Mouse (Mus musculus): Measurements from ENCODE around the gene Tmtc1. TPM values are rescaled to one million over a fixed set of nuclear protein-coding genes. Genes with fewer than 3 reads are reported as not detected.
A peak's percentile ranks its signal among the peaks of the same experiment; 100 is the strongest.

Gene Tmtc1
- total RNA-seq, 2 experiments from 2014 or later: 8.5 to 15.2 TPM

DNA sequence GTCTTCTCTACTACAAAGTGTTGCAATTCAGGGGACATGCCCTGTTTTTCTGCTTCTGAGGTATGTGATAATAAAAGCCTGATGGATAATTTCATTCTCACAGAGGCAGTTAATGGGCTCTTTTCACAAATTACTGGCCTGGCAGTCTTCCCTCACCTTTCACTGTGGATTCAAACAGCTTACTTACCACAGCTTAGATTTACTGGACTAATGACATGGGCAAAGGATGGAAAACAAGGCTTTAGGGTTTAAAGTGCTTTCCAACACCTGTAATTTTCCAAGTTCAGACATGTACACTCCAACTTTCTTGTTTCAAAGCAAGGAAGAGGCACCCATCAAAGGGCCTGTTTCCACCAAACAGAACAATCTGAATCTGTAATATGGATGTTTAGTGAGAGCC lies 129.1 kb downstream of the Tmtc1 start:
- no peak for DNase-seq

GRCm38 (mm10) chr6:148310981-148311380 lies 133.2 kb downstream of the Tmtc1 start:
- DNase-seq: no peak

DNA sequence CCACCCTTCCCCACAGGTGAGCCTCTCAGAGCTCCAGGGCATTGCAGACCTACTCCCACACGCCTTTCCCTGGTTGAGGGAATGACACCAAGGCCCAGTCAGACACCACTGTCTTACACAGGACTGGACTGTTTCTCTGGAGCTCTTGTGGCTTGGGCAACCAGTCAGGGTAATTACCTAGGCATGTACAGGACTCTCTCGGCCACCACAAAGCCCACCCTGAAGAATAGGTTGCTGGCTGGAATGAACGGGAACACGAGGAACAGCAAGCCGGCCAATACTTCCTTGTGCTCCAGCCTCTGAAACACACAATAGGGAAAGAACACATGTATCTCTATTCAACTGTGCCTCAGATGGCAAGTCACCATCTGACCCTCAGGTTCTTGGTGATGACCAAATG lies 138.4 kb downstream of the Tmtc1 start:
- no peak for DNase-seq

DNA sequence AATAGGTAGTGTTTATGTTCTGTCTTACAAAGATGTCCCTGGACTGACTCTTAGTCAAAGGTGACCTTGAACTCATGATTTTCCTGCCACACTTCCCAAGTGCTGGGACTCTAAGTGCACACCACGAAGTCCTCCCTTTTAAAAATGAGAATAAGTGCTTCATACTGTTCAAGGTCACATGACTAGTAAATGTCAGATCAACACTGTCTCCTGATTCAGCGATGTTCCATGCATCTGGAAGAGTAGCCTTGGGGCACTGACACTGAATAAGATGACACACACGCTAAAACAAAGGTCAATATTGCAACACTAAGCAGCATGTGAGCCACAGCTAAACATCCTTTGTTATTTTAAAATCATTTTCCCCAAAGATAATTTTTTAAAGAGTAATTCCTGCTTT lies 139.0 kb downstream of the Tmtc1 start:
- DNase-seq: peak; percentile 32

GRCm38 (mm10) chr6:148302261-148302660 lies 141.9 kb downstream of the Tmtc1 start:
- no peak for DNase-seq

DNA sequence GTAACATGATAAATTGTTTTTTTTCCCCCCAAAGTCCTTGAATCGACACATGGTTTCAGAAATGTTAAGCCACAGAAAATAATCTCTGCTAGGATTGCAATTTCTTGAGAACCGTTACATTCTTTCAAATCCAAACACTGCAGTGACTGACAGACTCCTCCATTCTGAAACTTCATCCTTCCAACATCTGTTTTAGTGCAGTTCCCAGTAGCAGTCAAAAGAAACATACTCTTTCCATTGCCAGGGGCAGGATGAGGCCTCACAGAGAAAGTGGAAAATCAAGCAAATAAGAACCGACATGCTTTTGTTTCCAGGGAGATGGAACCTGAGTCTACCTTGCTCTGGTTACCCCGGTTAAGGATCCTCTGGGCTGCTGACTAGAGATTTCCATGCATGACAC lies 147.1 kb downstream of the Tmtc1 start:
- DNase-seq: no peak

- DNase-seq: no peak
These were observed 147.8 kb downstream of the Tmtc1 start for GRCm38 (mm10) chr6:148296418-148296817.

DNA sequence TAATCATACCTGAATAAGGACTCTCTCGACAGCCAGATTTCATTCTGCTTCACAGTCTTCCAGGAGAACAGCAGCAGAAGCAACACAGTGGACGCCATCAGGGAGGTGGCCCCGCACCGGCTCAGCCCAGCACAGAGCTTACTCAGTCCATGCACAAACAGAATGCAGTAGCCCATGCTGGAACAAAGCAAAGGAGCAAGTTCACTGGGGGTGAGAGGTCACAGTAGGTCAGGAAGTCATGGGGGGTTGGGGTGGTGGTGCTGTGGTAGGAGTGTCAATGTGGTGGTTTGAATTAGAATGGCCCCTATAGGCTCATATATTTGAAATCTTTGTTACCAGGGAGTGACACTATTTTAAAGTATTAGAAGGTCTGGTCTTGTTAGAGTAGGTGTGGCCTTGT lies 149.7 kb downstream of the Tmtc1 start:
- DNase-seq: no peak

DNA sequence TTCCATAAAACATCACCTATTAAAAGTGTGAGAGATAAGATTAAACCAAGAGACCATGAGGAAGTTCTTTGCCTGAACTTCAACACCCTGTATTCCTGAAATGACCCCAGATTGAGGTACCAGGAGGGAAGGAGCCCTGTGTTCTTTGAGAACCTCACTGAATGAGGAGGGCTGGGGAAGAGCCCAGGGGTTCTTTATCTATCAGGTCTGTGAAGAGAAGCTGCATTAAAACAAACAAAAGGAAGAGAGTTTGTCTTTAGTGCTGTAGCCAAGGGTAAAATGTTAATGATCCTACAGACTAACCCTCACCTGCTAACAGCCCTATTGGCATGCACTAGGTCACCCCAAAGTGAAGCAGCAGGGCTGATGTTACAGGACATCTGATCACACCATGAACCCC lies 153.3 kb downstream of the Tmtc1 start:
- no peak for DNase-seq

DNA sequence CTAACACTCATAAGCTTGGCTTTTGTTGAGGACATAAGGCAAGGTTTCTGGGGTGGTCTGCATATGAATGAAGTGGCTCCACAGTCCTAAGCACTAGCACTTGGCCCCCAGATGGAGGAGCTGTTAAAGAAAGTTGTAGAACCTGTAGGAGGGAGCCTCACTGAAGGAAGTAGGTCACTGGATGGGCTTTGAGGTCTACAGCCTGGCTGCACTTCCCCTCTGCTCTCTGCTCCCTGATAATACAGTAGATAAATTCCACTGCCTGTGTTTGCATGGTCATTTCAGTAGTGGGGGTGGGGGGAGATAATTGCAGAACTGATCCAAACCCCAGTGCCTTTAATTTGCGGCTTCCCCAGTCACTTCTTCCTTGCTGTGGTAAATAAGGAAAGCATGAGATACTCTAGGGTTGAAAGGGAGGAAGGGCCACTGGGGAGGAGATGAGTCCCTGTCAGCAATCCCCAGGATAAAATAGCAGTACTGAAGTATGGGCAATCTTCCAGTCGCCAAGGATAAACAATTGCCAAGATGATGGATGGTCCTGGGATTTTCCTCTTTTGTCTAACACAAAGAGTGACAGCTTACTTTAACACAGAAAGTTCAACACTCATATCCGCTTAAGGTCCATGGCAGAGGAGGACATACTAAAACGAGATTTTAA lies 160.8 kb downstream of the Tmtc1 start:
- DNase-seq: peak; percentile 26

DNA sequence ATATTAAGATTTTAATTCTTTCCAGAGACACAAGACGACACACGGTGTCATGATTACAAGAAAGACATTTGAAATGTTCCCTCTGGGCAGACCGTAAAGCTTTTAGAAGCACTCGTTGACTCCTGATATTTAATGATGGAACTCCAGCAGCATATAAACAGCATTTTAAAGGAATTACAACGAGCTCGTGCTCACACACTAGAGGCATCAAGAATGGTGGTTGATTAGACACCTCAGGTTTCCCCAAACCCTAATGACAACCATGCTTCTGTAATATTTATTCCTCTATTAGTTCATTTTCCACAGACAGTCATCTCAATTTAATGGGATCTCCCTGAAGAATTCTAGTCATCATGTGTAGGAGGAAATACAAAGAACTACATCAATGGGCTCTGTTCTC lies 164.9 kb downstream of the Tmtc1 start:
- no peak for DNase-seq

DNA sequence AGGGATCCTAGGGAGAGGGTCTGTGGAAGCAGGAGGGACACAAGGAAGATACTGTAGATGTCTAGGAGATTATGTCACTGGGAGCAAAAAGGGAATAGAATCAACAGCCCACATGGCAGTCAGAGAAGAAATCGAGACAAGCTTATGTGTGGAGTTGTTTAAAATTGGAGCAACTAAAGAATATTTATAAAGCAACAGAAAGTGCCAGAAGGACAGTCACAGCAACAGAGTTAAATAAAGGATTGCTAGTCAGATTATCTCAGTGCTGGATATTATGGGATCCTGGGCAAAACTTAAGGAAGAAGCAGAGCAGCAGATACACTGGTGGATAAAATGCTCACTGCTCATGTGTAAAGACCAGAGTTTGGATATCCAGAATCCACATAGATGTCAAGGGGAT lies 167.8 kb downstream of the Tmtc1 start:
- DNase-seq: no peak

DNA sequence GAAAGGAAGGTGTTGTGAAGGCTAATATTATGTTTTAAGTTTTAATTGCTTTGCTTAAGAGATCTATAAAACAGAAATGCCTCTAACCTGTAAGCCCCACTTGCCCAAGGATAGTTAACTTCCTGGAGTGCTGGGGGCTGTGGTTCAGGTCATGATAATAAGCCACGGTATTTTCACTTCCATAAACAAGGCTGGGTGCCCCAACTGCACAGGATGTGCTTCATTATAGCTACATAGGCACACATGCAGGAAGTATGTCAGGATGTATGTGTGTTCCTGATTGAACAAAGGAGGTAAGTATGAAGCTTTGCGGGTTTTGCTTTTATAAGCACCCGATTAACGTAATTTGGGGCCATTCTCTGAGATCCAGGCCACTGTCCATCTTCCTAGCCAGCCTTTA lies 169.1 kb downstream of the Tmtc1 start:
- DNase-seq: no peak

GRCm38 (mm10) chr6:148260729-148261101 lies 183.5 kb downstream of the Tmtc1 start:
- DNase-seq: no peak

- no peak for DNase-seq
These were observed 184.0 kb downstream of the Tmtc1 start for GRCm38 (mm10) chr6:148259979-148260728.

- no peak for DNase-seq
These were observed 185.1 kb downstream of the Tmtc1 start for GRCm38 (mm10) chr6:148259074-148259473.

- DNase-seq: no peak
These were observed 186.4 kb downstream of the Tmtc1 start for GRCm38 (mm10) chr6:148257805-148258204.

GRCm38 (mm10) chr6:148256109-148256508 lies 188.1 kb downstream of the Tmtc1 start:
- no peak for DNase-seq

DNA sequence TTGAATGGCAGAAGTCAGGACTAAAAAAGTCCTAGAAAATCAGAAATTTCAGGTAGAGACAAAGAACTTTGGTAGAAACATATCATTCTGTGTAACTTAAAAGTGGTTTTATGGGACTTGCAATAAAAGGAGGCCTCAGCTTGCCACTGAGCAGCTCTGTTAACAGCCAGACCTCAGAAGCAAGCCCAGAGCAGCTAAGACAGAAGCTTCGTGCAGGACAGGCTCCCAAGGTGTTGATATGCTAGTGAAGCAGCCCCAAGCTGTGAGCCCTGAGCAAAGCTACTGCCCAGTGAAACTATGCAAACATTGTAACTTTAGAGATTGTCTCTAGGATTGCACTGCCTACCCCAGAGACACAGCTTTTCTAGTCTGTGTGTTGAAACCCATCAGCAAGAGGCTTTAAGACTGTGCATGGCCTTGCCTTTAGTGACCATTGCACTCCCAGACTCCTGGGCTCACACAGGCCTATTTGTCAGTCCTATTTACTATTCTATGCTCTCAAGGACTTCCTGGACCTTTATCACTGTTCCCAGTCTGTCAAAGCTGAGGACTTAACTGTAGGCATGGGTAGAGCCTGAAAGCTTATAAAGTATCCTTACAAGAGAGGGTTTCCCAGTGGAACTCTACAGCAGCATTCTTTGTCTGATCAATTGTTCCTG lies 188.7 kb downstream of the Tmtc1 start:
- no peak for DNase-seq

- no peak for DNase-seq
These were observed 195.0 kb downstream of the Tmtc1 start for GRCm38 (mm10) chr6:148249221-148249620.

DNA sequence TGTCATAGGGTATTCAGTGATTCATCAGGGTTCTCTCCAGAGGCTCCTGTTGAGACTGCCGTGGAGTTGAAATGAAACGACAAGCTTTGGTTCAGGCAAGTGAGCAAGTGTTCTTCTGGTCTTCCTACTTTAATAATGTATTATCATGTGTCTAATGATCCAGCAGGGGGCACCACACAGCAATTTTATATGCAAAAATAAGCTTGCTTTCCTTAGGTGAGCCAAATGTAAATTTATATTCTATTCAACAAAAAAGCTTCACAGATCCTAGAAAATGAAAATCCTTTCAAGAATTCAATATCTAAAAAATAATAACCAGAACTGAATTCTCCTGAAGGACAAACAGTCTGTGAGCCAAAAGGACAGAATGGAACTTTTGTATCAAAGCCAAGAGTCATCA lies 195.6 kb downstream of the Tmtc1 start:
- DNase-seq: peak; percentile 70

GRCm38 (mm10) chr6:148246544-148246943 lies 197.6 kb downstream of the Tmtc1 start:
- DNase-seq: no peak

GRCm38 (mm10) chr6:148244836-148245235 lies 199.4 kb downstream of the Tmtc1 start:
- no peak for DNase-seq

DNA sequence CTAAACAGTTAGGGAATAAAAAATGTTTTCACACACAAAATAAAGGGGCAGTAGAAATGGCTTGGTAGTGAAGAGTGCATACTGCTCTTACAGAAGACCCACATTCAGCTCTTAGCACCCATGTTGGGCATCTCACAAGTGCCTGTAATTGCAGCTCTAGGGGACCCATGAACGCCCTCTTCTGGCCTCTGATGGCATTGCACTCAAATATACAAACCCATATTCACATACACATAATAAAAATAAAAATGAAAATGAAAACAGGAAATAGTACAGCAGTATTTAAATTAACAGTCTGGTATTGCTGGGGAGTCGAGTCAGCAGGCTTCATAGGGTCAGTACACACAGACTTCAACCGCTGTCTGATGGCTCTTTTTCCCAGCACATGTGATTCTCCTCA lies 201.9 kb downstream of the Tmtc1 start:
- DNase-seq: no peak
